9 mouse cellular contexts compared by ENCODE assay signal in the genomic region with DNA sequence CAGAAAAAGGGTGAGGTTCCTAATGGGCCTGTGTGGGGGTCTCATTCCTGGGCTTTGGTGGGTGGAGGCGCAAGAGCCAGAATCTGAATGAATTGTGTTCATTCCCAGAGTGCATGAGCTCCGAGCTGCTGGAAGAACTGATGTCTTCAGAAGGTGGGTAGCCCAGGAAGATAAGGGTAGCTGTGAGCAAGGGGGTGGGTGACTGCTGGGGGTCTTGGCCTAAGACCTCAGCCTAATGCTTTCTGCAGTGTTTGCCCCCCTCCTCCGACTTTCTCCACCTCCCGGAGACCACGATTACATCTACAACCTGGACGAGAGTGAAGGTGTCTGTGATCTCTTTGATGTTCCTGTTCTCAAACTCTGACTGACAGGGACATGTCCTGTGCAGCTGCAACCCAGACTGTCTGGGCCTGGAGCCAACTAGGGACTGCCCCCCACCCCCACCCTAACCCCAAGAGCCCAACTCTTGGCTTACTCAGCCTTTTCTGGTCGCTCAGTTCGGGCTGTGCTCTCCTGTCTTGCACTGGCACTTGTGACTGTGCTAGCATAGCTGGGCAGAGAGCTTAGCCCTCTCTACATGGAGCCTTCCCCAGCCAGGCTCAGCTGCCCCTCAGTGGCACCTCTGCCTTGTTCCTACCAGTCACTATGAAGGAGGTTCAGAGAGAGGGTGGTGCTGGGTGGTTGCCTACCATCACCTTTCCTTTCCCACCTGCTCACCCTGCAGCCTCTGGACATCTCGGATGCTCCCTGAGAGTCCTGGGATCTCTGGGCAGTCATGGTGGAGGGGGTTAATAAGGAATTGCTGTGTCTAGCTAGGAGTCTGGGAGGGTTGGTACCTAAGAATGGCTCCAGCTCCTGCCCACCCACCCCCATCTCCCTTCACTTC. TPM values are rescaled to one million over a fixed set of nuclear protein-coding genes. Genes with fewer than 3 reads are reported as not detected.
A peak's percentile ranks its signal among the peaks of the same experiment; 100 is the strongest.
DNase-seq lines count a peak whose midpoint lies in the region; ATAC-seq and TF ChIP-seq lines count a peak whose summit lies in the region.
"Had no signal": no experiment of that assay in that cellular context is flagged by ENCODE, and none has a peak within 500 bp of the region (broad histone marks: within the 10 kb centered on the region; RNA-seq: fewer than 3 reads in every experiment).

No protein-coding gene starts in this region.

- no peaks in the 10 kb centered on the region for H3K9me3 ChIP-seq in intestine, embryonic 16.5 days (ENCODE audit: control insufficient read depth, low read length)
- H3K9me3 ChIP-seq in stomach, embryonic 16.5 days (replicated peaks; ENCODE audit: control insufficient read depth, low read length): no peaks in the 10 kb centered on the region
- H3K9me3 ChIP-seq: midbrain, embryonic 12.5 days had no signal

- 49% methylated on average over 9 of the region's 9 CpGs for WGBS in intestine, embryonic 16.5 days
- WGBS in stomach, embryonic 16.5 days: 61% methylated on average over 9 of the region's 9 CpGs

- H3K27ac ChIP-seq in testis, adult 2 months (ENCODE audit: control insufficient read depth, insufficient read depth, low read depth, low read length): no peak overlapping the region
- H3K27ac ChIP-seq in intestine, embryonic 16.5 days (ENCODE audit: low read length): peak overlapping the region; percentile 84
- peak overlapping the region; percentile 95 for H3K27ac ChIP-seq in stomach, embryonic 16.5 days (ENCODE audit: low read length)
- H3K27ac ChIP-seq: midbrain, embryonic 12.5 days had no signal

- no peak overlapping the region for H3K4me3 ChIP-seq in testis, adult 2 months (ENCODE audit: control insufficient read depth, low read depth, low read length)
- H3K4me3 ChIP-seq in intestine, embryonic 16.5 days (ENCODE audit: low read length): no peak overlapping the region
- H3K4me3 ChIP-seq in stomach, embryonic 16.5 days (replicated peaks; ENCODE audit: low read length): no peak overlapping the region

- peaks cover 2% of the 10 kb centered on the region; the same call in 1 of the 2 replicates for H3K36me3 ChIP-seq in testis, adult 2 months (ENCODE audit: control insufficient read depth, insufficient read depth, low read length)
- peaks cover 23% of the 10 kb centered on the region for H3K36me3 ChIP-seq in intestine, embryonic 16.5 days (ENCODE audit: control insufficient read depth, insufficient read depth, low read length)
- peaks cover 26% of the 10 kb centered on the region for H3K36me3 ChIP-seq in stomach, embryonic 16.5 days (ENCODE audit: control insufficient read depth, insufficient read depth, low read length)

- peak; percentile 9; the same call in 1 of the 2 replicates for TF ChIP-seq CTCF in testis, adult 2 months (IDR thresholded peaks at IDR 0.05; ENCODE audit: control insufficient read depth, insufficient read depth, insufficient replicate concordance, low read depth, low read length)

- peak; percentile 28 for ATAC-seq in frontal cortex, adult (ENCODE audit: low TSS enrichment)
- ATAC-seq in intestine, embryonic 16.5 days: peak; percentile 1; the same call in 1 of the 2 replicates
- ATAC-seq in stomach, embryonic 16.5 days (ENCODE audit: insufficient read depth, low FRiP score): no peak

- no peak for DNase-seq in frontal cortex, postnatal 10 days (ENCODE audit: low spot score in 2 of 2)
- DNase-seq in testis, postnatal 10 days (ENCODE audit: low spot score): no peak
- no peak for DNase-seq in frontal cortex, postnatal 36 days (ENCODE audit: low spot score in 2 of 2)
- DNase-seq in left cerebral cortex, adult 9 months (ENCODE audit: low spot score in 2 of 2): no peak

- H3K9ac ChIP-seq in intestine, embryonic 16.5 days (ENCODE audit: low read depth, low read length): peak overlapping the region; percentile 33
- H3K9ac ChIP-seq in stomach, embryonic 16.5 days (ENCODE audit: low read length): peak overlapping the region; percentile 32; the same call in 1 of the 2 replicates

- H3K4me1 ChIP-seq in testis, adult 2 months (ENCODE audit: control insufficient read depth, insufficient read depth, low read length): peaks cover 7% of the 10 kb centered on the region
- peaks cover 19% of the 10 kb centered on the region for H3K4me1 ChIP-seq in intestine, embryonic 16.5 days (ENCODE audit: control insufficient read depth, insufficient read depth, low read length)
- peaks cover 24% of the 10 kb centered on the region for H3K4me1 ChIP-seq in stomach, embryonic 16.5 days (ENCODE audit: control insufficient read depth, insufficient read depth, low read length)

- no peak; the same call in 1 of the 2 replicates for TF ChIP-seq POLR2A in testis, adult 2 months (IDR thresholded peaks at IDR 0.05; ENCODE audit: control insufficient read depth, low read depth, low read length)

- H3K4me2 ChIP-seq in intestine, embryonic 16.5 days (ENCODE audit: low read depth, low read length): peak overlapping the region; percentile 10; the same call in 1 of the 2 replicates
- H3K4me2 ChIP-seq in stomach, embryonic 16.5 days (ENCODE audit: low read depth, low read length): peak overlapping the region; percentile 31; the same call in 1 of the 2 replicates

- H3K27me3 ChIP-seq in testis, adult 2 months (ENCODE audit: control insufficient read depth, insufficient read depth, low read length): no peaks in the 10 kb centered on the region
- H3K27me3 ChIP-seq in intestine, embryonic 16.5 days (replicated peaks; ENCODE audit: control insufficient read depth, insufficient read depth, low read length): no peaks in the 10 kb centered on the region
- H3K27me3 ChIP-seq in stomach, embryonic 16.5 days (ENCODE audit: control insufficient read depth, insufficient read depth, low read length): no peaks in the 10 kb centered on the region
- H3K27me3 ChIP-seq: midbrain, embryonic 12.5 days had no signal

RNA-seq across cellular contexts. Expression of gene Elmo3, which starts 0.8 kb away (rescaled TPM):
- polyA plus RNA-seq in testis, adult 2 months (2012; rRNA removed): 3.5 and 5.0 TPM in 2 replicates
- 28.0 and 30.3 TPM in 2 replicates for polyA plus RNA-seq in intestine, embryonic 16.5 days (2015; fragmentation: Nextera tagmentation; extraction: Ambion mirVana)
- 18.9 and 19.4 TPM in 2 replicates for polyA plus RNA-seq in stomach, embryonic 16.5 days (2015; fragmentation: Nextera tagmentation; extraction: Ambion mirVana)

RNA-seq across cellular contexts. Expression of gene E2f4, which starts 7.1 kb away (rescaled TPM):
- 64.1 and 67.7 TPM in 2 replicates for polyA plus RNA-seq in testis, adult 2 months (2012; rRNA removed)
- polyA plus RNA-seq in intestine, embryonic 16.5 days (2015; fragmentation: Nextera tagmentation; extraction: Ambion mirVana): 86.7 and 89.2 TPM in 2 replicates
- 72.0 and 74.0 TPM in 2 replicates for polyA plus RNA-seq in stomach, embryonic 16.5 days (2015; fragmentation: Nextera tagmentation; extraction: Ambion mirVana)

RNA-seq across cellular contexts. Expression of gene Exoc3l, which starts 8.7 kb away (rescaled TPM):
- polyA plus RNA-seq in testis, adult 2 months (2012; rRNA removed): 28.2 and 28.5 TPM in 2 replicates
- 6.6 and 7.4 TPM in 2 replicates for polyA plus RNA-seq in intestine, embryonic 16.5 days (2015; fragmentation: Nextera tagmentation; extraction: Ambion mirVana)
- polyA plus RNA-seq in stomach, embryonic 16.5 days (2015; fragmentation: Nextera tagmentation; extraction: Ambion mirVana): 8.7 and 11.9 TPM in 2 replicates

RNA-seq across cellular contexts. Expression of gene 4931428F04Rik, which starts 14.9 kb away (rescaled TPM):
- 78.2 and 90.9 TPM in 2 replicates for polyA plus RNA-seq in testis, adult 2 months (2012; rRNA removed)
- 6.7 and 7.2 TPM in 2 replicates for polyA plus RNA-seq in intestine, embryonic 16.5 days (2015; fragmentation: Nextera tagmentation; extraction: Ambion mirVana)
- 8.0 and 9.2 TPM in 2 replicates for polyA plus RNA-seq in stomach, embryonic 16.5 days (2015; fragmentation: Nextera tagmentation; extraction: Ambion mirVana)

RNA-seq across cellular contexts. Expression of gene Lrrc29, which starts 21.5 kb away (rescaled TPM):
- polyA plus RNA-seq in testis, adult 2 months (2012; rRNA removed): 117 and 127 TPM in 2 replicates
- polyA plus RNA-seq in intestine, embryonic 16.5 days (2015; fragmentation: Nextera tagmentation; extraction: Ambion mirVana): 1.5 and 1.8 TPM in 2 replicates
- 2.1 and 2.4 TPM in 2 replicates for polyA plus RNA-seq in stomach, embryonic 16.5 days (2015; fragmentation: Nextera tagmentation; extraction: Ambion mirVana)
